Mouse (Mus musculus) limb, embryonic 11.5 days (tissue): ENCODE data around the gene Pigp. TPM values are rescaled to one million over a fixed set of nuclear protein-coding genes. Genes with fewer than 3 reads are reported as not detected.

Experiments used
- ATAC-seq: fragments of 200-750 bp; cut with Nextera tagmentation; 2 replicates; pipeline ENCODE4 v1.8.0; 2017; ENCODE audit warnings: low read depth; ENCODE audit not compliant: insufficient number of reproducible peaks, low FRiP score, low TSS enrichment
- DNase-seq: peaks from one replicate; pipeline ENCODE4 v3.0.0-alpha.2; 2015; ENCODE audit warnings: low spot score
- H3K27ac ChIP-seq: fragments of 300-500 bp; sonication (generic); replicated peaks from 2 replicates; pipeline ENCODE4 v1.5.1; 2014; ENCODE audit warnings: low read depth, mild to moderate bottlenecking, low read length
- H3K27me3 ChIP-seq: fragments of 300-500 bp; sonication (generic); 2 replicates; pipeline ENCODE4 v1.6.1; 2014; ENCODE audit warnings: mild to moderate bottlenecking, low read length, mixed read lengths; ENCODE audit not compliant: control insufficient read depth, insufficient read depth
- H3K36me3 ChIP-seq: fragments of 300-500 bp; sonication (generic); 2 replicates; pipeline ENCODE4 v1.6.1; 2014; ENCODE audit warnings: mild to moderate bottlenecking, low read length, moderate library complexity, mixed read lengths; ENCODE audit not compliant: control insufficient read depth, insufficient read depth
- H3K4me1 ChIP-seq: fragments of 300-500 bp; sonication (generic); 2 replicates; pipeline ENCODE4 v1.6.1; 2014; ENCODE audit warnings: low read length, mixed read lengths; ENCODE audit not compliant: control insufficient read depth, insufficient read depth
- H3K4me2 ChIP-seq: fragments of 300-500 bp; sonication (generic); 2 replicates; pipeline ENCODE4 v1.6.1; 2014; ENCODE audit warnings: low read depth, mild to moderate bottlenecking, moderate library complexity; ENCODE audit not compliant: severe bottlenecking
- H3K4me3 ChIP-seq: fragments of 300-500 bp; sonication (generic); 2 replicates; pipeline ENCODE4 v1.5.1; 2014; ENCODE audit warnings: low read depth, low read length
- H3K9ac ChIP-seq: fragments of 300-500 bp; sonication (generic); 2 replicates; pipeline ENCODE4 v1.6.1; 2014; ENCODE audit warnings: mild to moderate bottlenecking, low read length
- H3K9me3 ChIP-seq: fragments of 300-500 bp; sonication (generic); 2 replicates; pipeline ENCODE4 v1.6.1; 2016; ENCODE audit warnings: low read length; ENCODE audit not compliant: control insufficient read depth
- WGBS: fragments of 180-500 bp; shearing (Covaris S2); extraction: QIAGEN DNeasy Blood & Tissue Kit; methylation state at CpG from one replicate; pipeline ENCODE4 v1.1.7; 2014; 5-methylcytosine and 5-hydroxymethylcytosine counted together
- polyA plus RNA-seq: library from polyadenylated mRNA; unstranded; fragments of >200 nt; fragmentation: Nextera tagmentation; extraction: Ambion mirVana; gene quantifications from 2 replicates; pipeline ENCODE4 v1.2.1, GENCODE M21; 2014

Pigp gene
- polyA plus RNA-seq, 1 experiment from 2014 or later = 74.2 TPM

GRCm38 (mm10) chr16:94326008-94326407 lies 45.6 kb downstream of the Pigp start:
- H3K27ac ChIP-seq = no peak overlapping the region
- H3K36me3 ChIP-seq = no peaks in the 10 kb centered on the region; the same call in 1 of the 2 replicates
- H3K9me3 ChIP-seq = no peaks in the 10 kb centered on the region
- H3K27me3 ChIP-seq = peaks cover 26% of the 10 kb centered on the region
- ATAC-seq (no peak), DNase-seq (no peak)
- no peak overlapping the region for H3K4me3 ChIP-seq
- H3K4me1 ChIP-seq = peaks cover 9% of the 10 kb centered on the region; the same call in 1 of the 2 replicates
- 84% methylated on average over 3 of the region's 3 CpGs for WGBS
- no peak overlapping the region for H3K9ac ChIP-seq
- no peak overlapping the region for H3K4me2 ChIP-seq

- Histone ChIP-seq H3K4me2 (no peak overlapping the region), H3K4me1 (peaks cover 9% of the 10 kb centered on the region; the same call in 1 of the 2 replicates), H3K27ac (no peak overlapping the region), H3K9ac (no peak overlapping the region), H3K27me3 (peaks cover 17% of the 10 kb centered on the region), H3K4me3 (no peak overlapping the region), H3K9me3 (no peaks in the 10 kb centered on the region), H3K36me3 (no peaks in the 10 kb centered on the region; the same call in 1 of the 2 replicates)
- ATAC-seq = no peak
- DNase-seq = no peak
- 75% methylated on average over 5 of the region's 5 CpGs for WGBS
Measured at GRCm38 (mm10) chr16:94323681-94324080, 48.0 kb downstream of the Pigp start.

GRCm38 (mm10) chr16:94320223-94320622 lies 51.4 kb downstream of the Pigp start:
- no peak overlapping the region for H3K4me2 ChIP-seq
- no peak overlapping the region for H3K4me3 ChIP-seq
- WGBS = 84% methylated on average over 5 of the region's 5 CpGs
- no peaks in the 10 kb centered on the region for H3K4me1 ChIP-seq
- no peaks in the 10 kb centered on the region for H3K27me3 ChIP-seq
- no peaks in the 10 kb centered on the region for H3K9me3 ChIP-seq
- DNase-seq (no peak), ATAC-seq (no peak)
- no peak overlapping the region for H3K9ac ChIP-seq
- no peak overlapping the region for H3K27ac ChIP-seq
- no peaks in the 10 kb centered on the region for H3K36me3 ChIP-seq

GRCm38 (mm10) chr16:94317752-94318151 lies 53.9 kb downstream of the Pigp start:
- H3K27me3 ChIP-seq = no peaks in the 10 kb centered on the region
- no peak overlapping the region for H3K4me3 ChIP-seq
- 78% methylated on average over 5 of the region's 5 CpGs for WGBS
- H3K4me2 ChIP-seq = no peak overlapping the region
- H3K36me3 ChIP-seq = no peaks in the 10 kb centered on the region
- ATAC-seq = no peak
- no peak overlapping the region for H3K27ac ChIP-seq
- no peak for DNase-seq
- no peaks in the 10 kb centered on the region for H3K9me3 ChIP-seq
- H3K4me1 ChIP-seq = 0 out of 2 replicates have a peak, but pooled peaks cover 3% of the 10 kb centered on the region
- no peak overlapping the region for H3K9ac ChIP-seq

GRCm38 (mm10) chr16:94315215-94315614 lies 56.4 kb downstream of the Pigp start:
- H3K4me2 ChIP-seq = no peak overlapping the region
- ATAC-seq = no peak
- H3K27ac ChIP-seq = no peak overlapping the region
- H3K36me3 ChIP-seq = no peaks in the 10 kb centered on the region
- DNase-seq = no peak
- no peaks in the 10 kb centered on the region for H3K27me3 ChIP-seq
- no peaks in the 10 kb centered on the region for H3K9me3 ChIP-seq
- no peak overlapping the region for H3K4me3 ChIP-seq
- no peak overlapping the region for H3K9ac ChIP-seq
- WGBS = 41% methylated on average over 1 of the region's 1 CpGs
- 0 out of 2 replicates have a peak, but pooled peaks cover 3% of the 10 kb centered on the region for H3K4me1 ChIP-seq

GRCm38 (mm10) chr16:94314626-94315025 lies 57.0 kb downstream of the Pigp start:
- H3K9ac ChIP-seq = no peak overlapping the region
- 89% methylated on average over 5 of the region's 5 CpGs for WGBS
- no peak for ATAC-seq

GRCm38 (mm10) chr16:94313229-94314030 lies 58.2 kb downstream of the Pigp start, which contains the start of gene Hlcs:
Hlcs (minus strand) TSS chr16:94313571.
- no peaks in the 10 kb centered on the region for H3K9me3 ChIP-seq
- peak within 1 kb of the TSS; percentile 80 for H3K4me2 ChIP-seq
- H3K36me3 ChIP-seq = no peaks in the 10 kb centered on the region
- H3K4me3 ChIP-seq = peak within 1 kb of the TSS; percentile 56
- 0 out of 2 replicates have a peak, but pooled peaks cover 3% of the 10 kb centered on the region for H3K4me1 ChIP-seq
- ATAC-seq (peak; percentile 88), DNase-seq (peak; percentile 98)
- H3K27ac ChIP-seq = peak within 1 kb of the TSS; percentile 96
- peak within 1 kb of the TSS; percentile 94 for H3K9ac ChIP-seq
- under 1% methylated on average over 63 of the region's 64 CpGs for WGBS
- H3K27me3 ChIP-seq = no peaks in the 10 kb centered on the region

More at GRCm38 (mm10) chr16:94314626-94315025, 57.0 kb downstream of the Pigp start:
- Histone ChIP-seq H3K9me3 (no peaks in the 10 kb centered on the region), H3K27ac (no peak overlapping the region), H3K4me3 (no peak overlapping the region), H3K4me2 (no peak overlapping the region), H3K27me3 (no peaks in the 10 kb centered on the region), H3K36me3 (no peaks in the 10 kb centered on the region), H3K4me1 (0 out of 2 replicates have a peak, but pooled peaks cover 3% of the 10 kb centered on the region)
- DNase-seq = no peak

GRCm38 (mm10) chr16:94312663-94313228 lies 58.9 kb downstream of the Pigp start:
- Histone ChIP-seq H3K4me2 (peak overlapping the region; percentile 80), H3K27ac (peak overlapping the region; percentile 96), H3K9me3 (no peaks in the 10 kb centered on the region), H3K36me3 (no peaks in the 10 kb centered on the region), H3K27me3 (no peaks in the 10 kb centered on the region), H3K4me1 (peaks cover 8% of the 10 kb centered on the region; the same call in 1 of the 2 replicates), H3K4me3 (peak overlapping the region; percentile 56), H3K9ac (peak overlapping the region; percentile 94)
- ATAC-seq (peak; percentile 73), DNase-seq (peak; percentile 87)
- 0% methylated on average over 20 of the region's 20 CpGs for WGBS
